Mouse (Mus musculus): ENCODE measurements around the gene Coil.
"Not testable (repeated sequence)": the region's sequence is repeated elsewhere in the genome, so short reads cannot be mapped to it uniquely, and the experiment has no call there.

Gene Coil

DNA sequence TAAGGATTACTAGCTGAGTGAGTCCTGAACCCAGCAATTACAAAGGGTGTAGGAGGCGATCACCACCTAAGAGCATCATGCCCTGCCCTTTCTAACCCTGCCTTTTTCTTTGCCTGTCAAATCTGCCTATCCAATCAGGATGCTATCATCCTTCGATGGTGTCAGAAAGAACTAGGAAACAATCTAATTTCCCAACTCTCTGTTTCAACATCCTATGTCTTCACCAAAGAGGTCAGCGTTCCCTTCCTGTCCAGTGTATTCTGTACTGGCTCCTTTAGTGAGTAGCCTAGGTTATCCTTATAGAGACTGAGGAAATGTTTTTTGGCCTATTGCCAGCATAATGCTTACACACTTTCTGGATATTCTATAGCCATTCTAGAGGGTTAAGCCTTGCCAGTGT lies 65.5 kb downstream of the Coil start:
- DNase-seq (ENCODE audit: inconsistent age in 2 of 2, low spot score in 1 of 2): no peak

DNA sequence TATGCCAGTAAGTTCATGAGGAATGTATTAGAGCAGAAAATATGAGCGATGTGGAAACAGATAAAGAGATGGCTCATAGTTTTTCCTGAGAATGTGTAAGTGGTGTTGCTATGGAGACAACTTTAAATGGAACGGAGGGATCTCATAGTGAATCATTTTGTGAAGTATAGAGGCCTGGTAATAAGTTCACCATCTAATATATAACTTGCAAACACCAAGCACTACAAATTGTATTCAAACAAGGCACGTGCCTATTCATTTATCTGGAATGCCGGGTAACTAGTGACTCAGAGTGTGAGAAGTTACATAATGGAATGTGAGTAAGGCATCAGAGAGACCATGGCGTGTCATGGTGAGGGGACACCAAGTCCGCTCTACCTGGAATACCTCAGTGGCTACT lies 68.4 kb downstream of the Coil start:
- peak in 1 of 2 experiments; percentile 73 for DNase-seq (ENCODE audit: inconsistent age in 2 of 2, low spot score in 1 of 2)

DNA sequence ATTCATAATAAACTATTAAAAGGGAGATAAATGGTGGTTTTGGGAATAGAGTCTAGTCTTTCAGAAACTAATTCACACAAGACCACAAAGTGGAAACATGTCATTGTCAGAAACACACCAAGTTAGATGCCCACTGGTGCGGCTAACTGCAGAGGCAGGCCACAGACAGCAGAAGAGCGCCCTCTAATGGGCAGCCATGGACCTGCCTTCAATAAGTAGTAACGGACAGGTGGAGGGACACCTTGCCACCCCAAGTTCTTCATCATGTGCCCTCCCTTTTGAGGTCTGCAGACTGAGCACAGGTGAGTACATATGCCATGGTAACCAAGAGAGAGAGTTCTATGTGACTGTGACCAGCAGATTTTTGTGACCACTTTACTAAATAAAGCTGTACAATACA lies 69.3 kb downstream of the Coil start:
- peak; percentile 76 to 90 for DNase-seq (ENCODE audit: inconsistent age in 2 of 2, low spot score in 1 of 2)

DNA sequence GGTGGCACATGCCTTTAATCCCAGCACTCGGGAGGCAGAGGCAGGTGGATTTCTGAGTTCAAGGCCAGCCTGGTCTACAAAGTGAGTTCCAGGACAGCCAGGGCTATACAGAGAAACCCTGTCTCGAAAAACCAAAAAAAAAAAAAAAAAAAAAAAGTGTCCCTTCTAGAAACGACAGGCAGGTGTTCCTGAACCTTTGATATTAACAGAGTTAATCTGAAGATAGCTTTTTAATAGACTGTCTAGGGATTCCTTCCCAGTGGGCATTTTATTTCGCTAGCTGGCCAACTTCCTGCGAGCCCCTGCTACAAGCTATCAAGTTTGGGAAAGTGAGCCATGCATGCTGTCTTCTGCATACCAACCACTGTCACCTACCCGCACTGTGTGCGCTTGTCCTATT lies 71.0 kb downstream of the Coil start:
- DNase-seq (ENCODE audit: inconsistent age in 2 of 2, low spot score in 1 of 2): not testable (repeated sequence)

Data from adrenal gland, adult (tissue).